Mouse (Mus musculus) adrenal gland, adult 8-10 months (tissue): ENCODE measurements around the gene Adgrf5. TPM values are rescaled to one million over a fixed set of nuclear protein-coding genes. Genes with fewer than 3 reads are reported as not detected.
"Not testable (repeated sequence)": the region's sequence is repeated elsewhere in the genome, so short reads cannot be mapped to it uniquely, and the experiment has no call there.

Experiments used
- DNase-seq: peaks from one replicate; pipeline ENCODE4 v3.0.0; 2022
- total RNA-seq, 4 experiments: library from RNA; stranded (reverse); gene quantifications; 2 replicates each; pipeline ENCODE4 v1.2.4; 2022

Adgrf5 gene
- total RNA-seq, 4 experiments from 2014 or later = 79.8 to 113 (median 100) TPM

DNA sequence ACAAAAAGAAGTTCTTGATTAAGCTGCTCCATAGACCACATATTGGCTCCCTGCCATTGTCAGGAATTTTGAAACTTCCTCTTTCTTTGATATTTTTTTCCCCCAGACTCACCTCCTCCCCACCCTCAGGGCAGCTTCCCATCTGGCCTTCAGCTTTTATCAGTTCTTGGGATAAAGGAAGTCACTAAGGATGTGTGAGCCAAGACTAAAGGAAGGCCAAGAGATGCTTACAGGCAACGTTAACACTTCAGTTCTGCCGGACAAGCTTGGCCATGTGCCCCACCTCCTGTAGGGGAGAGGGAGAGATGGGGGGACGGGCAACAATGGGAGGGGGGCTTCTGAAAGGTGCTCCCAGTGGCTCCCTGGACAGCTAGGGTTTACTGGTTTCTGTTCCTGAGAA lies 109.8 kb downstream of the Adgrf5 start:
- no peak for DNase-seq

DNA sequence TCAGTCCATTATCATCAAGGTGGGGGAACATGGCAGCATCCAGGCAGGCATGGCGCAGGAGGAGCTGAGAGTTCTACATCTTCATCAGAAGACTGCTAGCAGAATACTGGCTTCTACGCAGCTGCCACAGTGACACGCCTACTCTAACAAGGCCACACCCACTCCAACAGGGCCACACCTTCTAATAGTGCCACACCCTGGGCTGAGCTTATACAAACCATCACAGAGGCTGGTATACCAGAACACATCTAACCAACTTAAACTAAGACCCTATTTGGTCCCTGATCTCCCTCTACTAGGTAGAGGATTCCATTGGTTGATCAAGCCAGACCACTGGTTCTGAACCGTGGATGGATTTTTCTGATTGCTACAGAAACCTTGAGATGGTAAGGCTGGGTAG lies 112.3 kb downstream of the Adgrf5 start:
- no peak for DNase-seq

DNA sequence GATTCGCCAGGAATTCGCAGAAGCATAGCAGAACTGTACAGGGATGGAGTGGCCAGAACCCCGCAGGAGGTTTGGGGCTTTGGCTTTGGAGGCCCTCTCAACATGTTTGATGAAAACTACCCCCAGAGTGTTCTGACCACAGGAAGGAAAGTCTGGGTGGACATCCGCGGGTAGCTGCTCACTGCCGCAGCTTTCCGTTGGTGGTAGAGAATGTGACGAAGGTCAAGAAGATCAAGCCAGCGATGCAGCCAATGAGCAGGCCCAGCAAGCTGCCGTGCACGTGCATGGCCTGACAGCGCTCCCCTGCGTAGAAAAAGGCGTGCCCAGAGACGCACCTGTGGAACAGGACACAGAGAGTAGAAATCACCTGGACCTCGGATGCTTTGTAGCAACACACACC lies 114.5 kb downstream of the Adgrf5 start:
- DNase-seq = no peak

DNA sequence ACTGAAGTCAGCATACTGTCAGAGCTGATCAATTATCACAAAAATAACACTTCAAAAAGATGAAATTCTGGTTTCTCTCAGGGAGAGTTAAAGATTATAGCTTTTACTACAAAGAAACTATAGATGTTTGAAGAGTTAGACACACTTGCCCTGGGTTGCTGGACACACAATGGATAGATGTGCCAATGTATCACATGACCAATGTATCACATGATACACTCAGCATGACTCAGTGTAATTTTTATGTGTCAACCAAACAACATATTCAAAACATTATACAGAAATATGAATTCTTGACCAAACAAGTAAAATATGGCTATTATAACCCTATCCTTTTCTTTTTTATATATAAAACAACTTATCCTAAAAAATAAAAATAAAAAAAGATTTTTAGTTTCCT lies 117.4 kb downstream of the Adgrf5 start:
- no peak for DNase-seq

DNA sequence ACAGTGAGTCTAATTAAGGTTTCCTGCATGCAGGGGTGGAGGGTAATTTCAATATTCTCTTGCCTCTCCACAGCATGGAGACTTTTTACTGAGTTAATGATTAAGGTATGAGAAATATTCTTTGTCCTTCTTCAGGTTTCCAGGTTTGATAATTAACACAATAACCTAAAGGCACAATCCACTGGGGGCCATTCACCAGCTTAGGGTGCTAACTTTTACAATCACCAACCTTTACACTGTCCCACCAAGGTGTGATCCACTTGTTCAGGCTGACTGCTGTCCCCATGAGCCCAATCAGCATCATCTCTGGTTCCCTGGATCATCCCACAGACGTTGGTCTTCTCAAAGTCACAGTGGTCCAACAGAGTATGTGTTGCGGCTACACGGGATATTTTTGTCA lies 125.7 kb downstream of the Adgrf5 start:
- no peak for DNase-seq

DNA sequence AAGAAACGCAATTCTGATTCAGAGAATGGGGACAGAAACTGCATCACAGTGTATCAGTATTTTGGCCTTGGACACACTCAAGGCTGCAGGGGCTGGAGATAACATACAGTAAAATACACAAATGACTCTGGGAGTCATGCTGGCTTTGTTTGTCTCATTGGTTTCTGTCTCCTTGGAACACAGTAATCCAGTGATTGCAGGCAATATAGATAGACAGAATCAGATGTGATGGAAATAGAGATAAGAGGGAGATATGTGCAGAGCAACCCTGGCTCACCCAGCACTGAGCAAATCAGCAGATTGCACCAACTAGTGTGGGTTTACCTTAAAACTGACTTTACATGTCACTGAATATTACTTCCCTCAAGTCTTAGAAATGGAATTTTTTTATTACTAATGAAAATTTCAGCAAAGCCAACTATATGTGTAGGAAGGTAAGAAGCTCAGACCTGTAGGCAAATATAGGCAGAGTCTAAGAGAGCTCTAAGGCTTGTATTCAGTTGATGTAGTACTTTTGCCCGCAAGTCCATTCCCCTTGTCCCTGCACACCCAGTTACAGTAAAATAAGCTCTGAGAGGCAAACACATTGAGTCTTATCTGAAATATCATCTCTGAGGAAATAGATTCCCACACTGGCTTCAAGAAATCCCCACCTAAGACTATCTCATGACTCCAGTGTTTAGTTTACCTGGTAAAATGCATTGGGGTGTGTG lies 128.3 kb downstream of the Adgrf5 start:
- no peak for DNase-seq

DNA sequence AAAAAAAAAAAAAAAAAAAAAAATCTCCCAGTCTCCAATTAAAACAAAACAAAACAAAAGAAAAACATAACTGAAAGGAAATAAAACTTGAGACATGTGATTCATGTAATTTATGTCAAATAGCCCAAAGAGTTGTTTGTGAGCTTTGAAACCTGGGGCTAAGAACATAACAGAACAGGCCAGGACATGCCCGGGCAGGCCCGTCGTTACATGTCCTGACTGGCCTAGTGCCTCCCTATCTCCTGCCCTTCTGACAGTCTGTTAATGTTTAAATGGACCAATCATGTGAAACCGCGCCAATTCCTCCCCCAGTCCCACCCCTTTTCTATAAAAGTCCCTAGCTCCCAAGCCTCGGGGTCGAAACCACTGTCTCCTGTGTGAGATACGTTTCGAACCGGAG lies 130.1 kb downstream of the Adgrf5 start:
- not testable (repeated sequence) for DNase-seq

DNA sequence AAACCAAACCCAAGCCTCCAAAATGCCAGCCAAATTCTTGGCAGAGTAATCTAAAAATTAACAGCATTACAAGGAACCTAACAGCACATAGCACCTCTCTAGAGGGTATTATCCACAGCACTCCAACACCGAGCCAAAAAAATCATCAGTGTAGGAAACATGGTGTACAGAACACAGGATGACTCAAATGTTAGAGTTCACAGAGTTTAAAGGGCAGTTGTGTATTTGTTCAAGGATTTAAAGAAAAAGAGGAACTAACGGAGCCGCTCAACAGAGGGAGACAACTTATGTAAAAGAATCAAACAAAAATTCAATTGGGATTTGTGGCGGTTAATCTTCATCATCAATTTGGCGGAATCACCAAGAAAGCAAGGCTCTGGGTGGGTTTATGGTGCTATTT lies 135.3 kb downstream of the Adgrf5 start:
- no peak for DNase-seq

DNA sequence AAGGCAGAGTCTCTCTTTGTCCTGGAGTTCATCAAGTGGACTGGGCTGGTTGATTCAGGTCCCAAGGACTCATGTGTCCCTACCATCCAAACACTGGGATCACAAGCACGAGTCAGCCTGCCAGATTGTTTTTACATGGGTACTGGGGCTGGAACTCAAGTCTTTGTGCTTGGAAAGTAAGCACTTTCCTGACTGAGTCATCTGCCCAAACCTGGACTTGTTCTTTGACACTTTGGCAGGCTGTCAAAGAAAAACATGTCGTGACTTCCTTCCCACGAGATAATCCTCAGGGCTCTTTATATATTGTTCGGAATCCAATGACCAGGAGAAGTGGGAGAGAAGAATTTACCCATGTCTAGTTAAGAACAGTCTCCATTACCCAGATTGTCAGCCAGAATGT lies 137.3 kb downstream of the Adgrf5 start:
- no peak for DNase-seq

DNA sequence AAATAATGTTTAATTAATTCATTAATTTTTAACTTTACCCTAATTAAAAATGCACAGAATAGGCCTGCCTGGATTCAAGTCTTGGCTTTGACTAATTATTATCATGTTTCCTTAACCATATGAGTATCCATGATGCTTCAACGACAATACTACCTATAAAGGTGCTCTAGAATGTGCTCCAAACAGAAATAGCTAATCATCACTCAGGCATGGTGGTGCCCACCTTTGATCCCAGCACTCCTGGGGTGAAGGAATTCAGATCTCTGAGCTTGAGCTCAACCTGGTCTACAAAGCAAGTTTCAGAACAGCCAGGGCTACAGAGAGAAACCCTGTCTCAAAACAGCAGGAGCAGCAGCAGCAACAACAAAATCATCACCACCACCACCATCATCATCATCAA lies 140.3 kb downstream of the Adgrf5 start:
- DNase-seq = no peak

DNA sequence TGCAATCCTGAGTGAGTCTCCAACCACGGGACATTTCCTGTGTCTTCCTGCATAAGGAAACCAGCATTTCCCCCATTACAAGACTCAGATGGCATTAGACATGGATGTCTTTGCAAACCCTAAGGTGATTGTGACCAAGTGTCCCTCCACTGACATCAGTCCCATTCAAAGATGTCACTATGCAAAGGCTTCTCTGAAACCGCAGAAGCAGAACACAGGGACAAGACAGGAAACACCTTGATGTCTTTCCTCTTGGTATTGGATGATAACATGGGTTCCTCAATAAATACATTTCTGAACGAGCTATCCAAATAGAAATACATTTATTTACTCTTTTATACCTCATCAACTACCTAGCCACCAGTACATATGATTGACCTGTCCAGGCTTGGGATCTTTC lies 141.0 kb downstream of the Adgrf5 start:
- no peak for DNase-seq

DNA sequence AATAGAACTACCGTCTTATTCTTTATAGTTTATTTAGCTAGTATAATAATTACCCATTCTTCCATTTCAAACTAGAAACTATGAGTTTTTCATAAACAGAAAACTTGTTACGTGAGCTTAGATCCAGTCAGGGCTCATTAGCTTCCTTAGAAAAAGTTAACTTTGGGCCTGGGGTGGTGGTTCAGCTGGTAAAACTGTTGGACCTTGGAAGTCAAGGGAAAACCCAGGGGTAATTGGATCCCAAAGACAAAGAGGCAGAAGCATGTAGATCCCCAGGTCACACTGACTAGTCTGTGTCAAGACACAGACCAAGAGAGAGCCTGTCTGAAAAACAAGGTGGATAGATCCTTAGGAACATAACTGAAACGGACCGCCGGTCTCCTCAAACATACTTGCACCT lies 141.4 kb downstream of the Adgrf5 start:
- DNase-seq = no peak

DNA sequence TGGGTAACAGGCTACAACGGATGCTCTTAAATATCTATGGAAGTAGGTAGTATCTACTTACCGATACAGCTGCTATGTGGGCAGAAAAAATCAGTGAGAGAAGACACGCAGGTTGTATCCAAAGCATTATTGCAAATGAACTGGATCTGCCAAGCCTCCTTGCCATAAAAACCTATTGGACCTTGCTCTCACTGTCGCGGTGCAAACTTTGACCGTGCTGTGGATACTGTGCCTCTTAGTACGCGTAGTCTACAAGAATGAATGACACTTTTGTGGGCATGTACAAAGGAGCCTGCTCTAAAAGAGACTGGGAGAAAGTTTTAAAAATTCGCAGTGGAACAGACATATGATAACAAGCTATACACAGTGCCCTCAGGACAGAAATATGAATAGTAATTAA lies 142.3 kb downstream of the Adgrf5 start, which contains the start of gene Mep1a:
Mep1a (minus strand) TSS at position 221 of the 400 bp plus-strand sequence.
- DNase-seq = no peak

DNA sequence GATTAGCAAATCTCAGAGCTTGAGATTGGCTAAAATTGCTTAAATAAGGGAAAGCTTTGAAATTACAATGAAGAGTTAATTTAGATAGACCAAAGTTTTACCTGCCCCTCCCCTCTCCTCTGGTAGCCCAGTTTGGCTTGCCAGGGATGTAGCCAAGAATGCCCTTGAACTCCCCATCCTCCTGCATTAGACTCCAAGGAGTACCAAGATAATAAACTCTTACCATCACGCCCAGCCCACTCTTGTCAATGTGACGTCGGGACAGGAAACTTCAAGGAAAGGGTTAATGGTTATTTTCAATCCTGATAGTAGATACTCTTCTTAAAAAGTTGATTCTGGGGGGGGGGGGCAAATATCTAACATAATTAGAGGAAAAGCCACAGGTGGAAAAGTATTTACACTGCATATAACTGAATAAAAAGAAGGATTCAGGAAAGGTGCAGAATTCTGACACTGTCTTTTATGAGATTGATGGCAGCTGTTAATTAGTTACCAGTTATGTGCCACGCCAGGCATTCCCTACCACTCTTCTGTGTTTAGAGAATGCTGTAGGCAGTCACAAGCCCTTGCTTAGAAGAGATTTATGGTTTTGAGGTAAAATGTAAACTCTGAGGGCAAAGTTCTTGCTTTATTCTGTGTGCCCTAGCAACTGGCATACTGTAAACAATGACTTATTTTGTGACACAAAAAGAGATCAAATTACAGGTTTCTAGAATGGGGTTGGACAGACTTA lies 143.8 kb downstream of the Adgrf5 start:
- no peak for DNase-seq

DNA sequence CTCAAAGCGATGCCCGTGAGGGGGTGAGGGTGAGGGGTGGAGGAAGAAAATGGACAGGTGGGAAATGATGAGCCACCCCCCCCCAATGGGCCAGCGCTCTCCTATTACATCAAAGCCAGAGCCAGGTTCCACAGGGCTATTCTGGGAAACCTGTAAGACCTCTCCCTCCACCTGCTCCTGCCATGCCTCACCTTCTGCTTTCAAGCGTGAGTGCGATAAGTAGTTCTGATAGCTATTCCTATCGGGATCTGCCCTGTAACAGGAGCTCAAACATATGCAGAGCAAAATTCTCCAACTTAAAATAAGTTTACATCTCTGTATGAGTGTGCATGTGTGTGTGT lies 144.3 kb downstream of the Adgrf5 start:
- no peak for DNase-seq

Other genes starting within 250 kb of the Adgrf5 start
- gene Adgrf1, start 90.1 kb upstream of the Adgrf5 start, total RNA-seq = not detected
- not detected for gene Mep1a, start 142.4 kb downstream of the Adgrf5 start, total RNA-seq
- gene Ankrd66, start 183.2 kb downstream of the Adgrf5 start, total RNA-seq = under 1 TPM in 1 of 4 experiments, not detected in 3; 0.30 TPM
- gene Pla2g7, start 207.6 kb downstream of the Adgrf5 start, total RNA-seq = 10 to 100 TPM; 15.0 to 22.2 (median 17.6) TPM